Mouse (Mus musculus): ENCODE data around the gene Tssk4. TPM values are rescaled to one million over a fixed set of nuclear protein-coding genes. Genes with fewer than 3 reads are reported as not detected.

The Tssk4 gene
- polyA plus RNA-seq, 1 experiment from 2014 or later: 0.42 TPM

- ATAC-seq (peak; percentile 87), DNase-seq (ENCODE audit: low read depth, low spot score) (no peak)
- in situ Hi-C loops (cut with MboI; ENCODE audit: low pct_unique_long_range_greater_than_20kb): no loop called here
- TF ChIP-seq CTCF (IDR thresholded peaks at IDR 0.05): no peak
- POLR2A ChIA-PET: no interaction called here
- CTCF ChIA-PET: interaction anchor here (0.6 kb wide), 1 partner anchor 19 kb away, joined by 3 read pairs; no protein-coding TSS in a partner anchor
- no peaks in the 10 kb centered on the region for H3K27me3 ChIP-seq
These were observed 6.7 kb upstream of the Tssk4 start, which contains the start of gene Tm9sf1 for GRCm38 (mm10) chr14:55643060-55643907. Tm9sf1 (minus strand) TSS chr14:55643806.

- in situ Hi-C loops (cut with MboI; ENCODE audit: low pct_unique_long_range_greater_than_20kb): no loop called here
- TF ChIP-seq CTCF (IDR thresholded peaks at IDR 0.05): no peak
- ChIA-PET CTCF (interaction anchor here (0.6 to 3.0 kb wide), 2 partner anchors 9 to 16 kb away, joined by 3 to 15 read pairs; partner anchors contain the start of genes Ipo4 and Mdp1), POLR2A (interaction anchor here (0.7 kb wide), 1 partner anchor 9 kb away, joined by 3 read pairs; no protein-coding TSS in a partner anchor)
- DNase-seq (ENCODE audit: low read depth, low spot score) (no peak), ATAC-seq (no peak)
- no peaks in the 10 kb centered on the region for H3K27me3 ChIP-seq
These were observed 5.6 kb upstream of the Tssk4 start for GRCm38 (mm10) chr14:55644261-55644888.

GRCm38 (mm10) chr14:55651528-55651927 lies 1.5 kb downstream of the Tssk4 start:
- POLR2A ChIA-PET: no interaction called here
- CTCF ChIA-PET: interaction anchor here (1.5 kb wide), 1 partner anchor 8 kb away, joined by 5 read pairs; the partner anchor contains the start of gene Mdp1
- in situ Hi-C loops (cut with MboI; ENCODE audit: low pct_unique_long_range_greater_than_20kb): no loop called here
- H3K27me3 ChIP-seq: no peaks in the 10 kb centered on the region
- no peak for ATAC-seq
- no peak for DNase-seq (ENCODE audit: low read depth, low spot score)
- no peak for TF ChIP-seq CTCF (IDR thresholded peaks at IDR 0.05)

- in situ Hi-C loops (cut with MboI; ENCODE audit: low pct_unique_long_range_greater_than_20kb): no loop called here
- ChIA-PET CTCF (interaction anchor here (1.3 kb wide), 1 partner anchor 10 kb away, joined by 3 read pairs; no protein-coding TSS in a partner anchor), POLR2A (no interaction called here)
- TF ChIP-seq CTCF (IDR thresholded peaks at IDR 0.05): no peak
- DNase-seq (ENCODE audit: low read depth, low spot score): no peak
- H3K27me3 ChIP-seq: no peaks in the 10 kb centered on the region
- no peak for ATAC-seq
These were observed 7.0 kb downstream of the Tssk4 start for GRCm38 (mm10) chr14:55656935-55657334.

- ATAC-seq (no peak), DNase-seq (ENCODE audit: low read depth, low spot score) (no peak)
- POLR2A ChIA-PET: interaction anchor here (0.6 to 1.2 kb wide), 2 partner anchors 8 to 18 kb away, joined by 3 to 4 read pairs; partner anchors contain the start of gene Tssk4
- in situ Hi-C loops (cut with MboI; ENCODE audit: low pct_unique_long_range_greater_than_20kb): no loop called here
- CTCF ChIA-PET: no interaction called here
- no peak for TF ChIP-seq CTCF (IDR thresholded peaks at IDR 0.05)
- H3K27me3 ChIP-seq: no peaks in the 10 kb centered on the region
These were observed 8.0 kb downstream of the Tssk4 start for GRCm38 (mm10) chr14:55658011-55658410.

- no peaks in the 10 kb centered on the region for H3K27me3 ChIP-seq
- ATAC-seq (peak; percentile 89), DNase-seq (ENCODE audit: low read depth, low spot score) (no peak)
- in situ Hi-C loops (cut with MboI; ENCODE audit: low pct_unique_long_range_greater_than_20kb): no loop called here
- TF ChIP-seq CTCF (IDR thresholded peaks at IDR 0.05): peak; percentile 85
- ChIA-PET POLR2A (interaction anchor here (0.7 to 1.6 kb wide), 3 partner anchors 10 to 25 kb away, joined by 3 to 5 read pairs (median 3); no protein-coding TSS in a partner anchor), CTCF (interaction anchor here (0.6 to 2.8 kb wide), 6 partner anchors 9 to 84 kb away, joined by 3 to 15 read pairs (median 4); partner anchors contain the start of gene Gmpr2)
These were observed 10.1 kb downstream of the Tssk4 start, which contains the start of gene Mdp1 for GRCm38 (mm10) chr14:55659960-55660573. Mdp1 (minus strand) TSS chr14:55660508.

- peak; percentile 22 for ATAC-seq
These were observed 10.7 kb downstream of the Tssk4 start for GRCm38 (mm10) chr14:55660636-55661035.

GRCm38 (mm10) chr14:55671486-55671832 lies 21.5 kb downstream of the Tssk4 start:
- ATAC-seq: peak; percentile 10

More at GRCm38 (mm10) chr14:55660636-55661035, 10.7 kb downstream of the Tssk4 start:
- no peak for DNase-seq (ENCODE audit: low read depth, low spot score)
- no peaks in the 10 kb centered on the region for H3K27me3 ChIP-seq
- POLR2A ChIA-PET: interaction anchor here (1.2 to 1.6 kb wide), 2 partner anchors 9 to 26 kb away, joined by 3 read pairs; no protein-coding TSS in a partner anchor
- in situ Hi-C loops (cut with MboI; ENCODE audit: low pct_unique_long_range_greater_than_20kb): no loop called here
- CTCF ChIA-PET: interaction anchor here (1.3 to 2.8 kb wide), 5 partner anchors 9 to 84 kb away, joined by 3 to 15 read pairs (median 3); no protein-coding TSS in a partner anchor
- TF ChIP-seq CTCF (IDR thresholded peaks at IDR 0.05): no peak

GRCm38 (mm10) chr14:55671833-55672740 lies 22.1 kb downstream of the Tssk4 start, which contains the start of the genes Gmpr2 and Nedd8:
Gmpr2 (plus strand) TSS chr14:55671941.
Nedd8 (minus strand) TSS chr14:55672124.
- no peak for TF ChIP-seq CTCF (IDR thresholded peaks at IDR 0.05)
- DNase-seq (ENCODE audit: low read depth, low spot score): peak; percentile 77
- H3K27me3 ChIP-seq: no peaks in the 10 kb centered on the region
- CTCF ChIA-PET: interaction anchor here (1.0 to 1.3 kb wide), 4 partner anchors 9 to 115 kb away, joined by 3 to 4 read pairs (median 3); partner anchors contain the start of gene Tinf2
- POLR2A ChIA-PET: interaction anchor here (0.6 to 1.2 kb wide), 5 partner anchors 8 to 808 kb away, joined by 3 to 6 read pairs (median 3); no protein-coding TSS in a partner anchor
- peak; percentile 97 for ATAC-seq
- in situ Hi-C loops (cut with MboI; ENCODE audit: low pct_unique_long_range_greater_than_20kb): no loop called here

More at GRCm38 (mm10) chr14:55671486-55671832, 21.5 kb downstream of the Tssk4 start:
- DNase-seq (ENCODE audit: low read depth, low spot score): no peak
- no peak for TF ChIP-seq CTCF (IDR thresholded peaks at IDR 0.05)
- ChIA-PET POLR2A (interaction anchor here (0.5 kb wide), 1 partner anchor 12 kb away, joined by 5 read pairs; no protein-coding TSS in a partner anchor), CTCF (interaction anchor here (1.0 to 2.2 kb wide), 4 partner anchors 10 to 114 kb away, joined by 3 to 5 read pairs (median 4); partner anchors contain the start of genes Tinf2 and Tssk4)
- no peaks in the 10 kb centered on the region for H3K27me3 ChIP-seq
- in situ Hi-C loops (cut with MboI; ENCODE audit: low pct_unique_long_range_greater_than_20kb): no loop called here

All from Patski (cell line).